ENCODE assay signal across 27 mouse cellular contexts in genomic region chr6:86839089-86839488, GRCm38 (mm10). TPM values are rescaled to one million over a fixed set of nuclear protein-coding genes. Genes with fewer than 3 reads are reported as not detected.
A peak's percentile ranks its signal among the peaks of the same experiment; 100 is the strongest.
DNase-seq lines count a peak whose midpoint lies in the region; TF ChIP-seq lines count a peak whose summit lies in the region.
"Had no signal": no experiment of that assay in that cellular context is flagged by ENCODE, and none has a peak within 500 bp of the region (broad histone marks: within the 10 kb centered on the region; RNA-seq: fewer than 3 reads in every experiment).

No protein-coding gene starts in this region.

- H3K4me1 ChIP-seq in ES-E14 (ENCODE audit: control insufficient read depth in 2 of 2, insufficient read depth in 2 of 2, low read length in 2 of 2, poor library complexity in 1 of 2): peaks cover 0 to 4% of the 10 kb centered on the region in 2 experiments; a peak in 1 of 4 replicates
- H3K4me1 ChIP-seq: embryonic facial prominence, embryonic 10.5 days; embryonic facial prominence, embryonic 13.5 days; forebrain, embryonic 12.5 days; forebrain, embryonic 15.5 days; heart, embryonic 12.5 days; heart, embryonic 15.5 days; hindbrain, embryonic 10.5 days; hindbrain, embryonic 13.5 days had no signal

- no peak overlapping the region for H3K27ac ChIP-seq in ES-E14 (ENCODE audit: insufficient read depth, low read depth, low read length, poor library complexity, severe bottlenecking)
- H3K27ac ChIP-seq: embryonic facial prominence, embryonic 10.5 days; embryonic facial prominence, embryonic 13.5 days; forebrain, embryonic 12.5 days; forebrain, embryonic 15.5 days; heart, embryonic 15.5 days; hindbrain, embryonic 10.5 days; hindbrain, embryonic 13.5 days had no signal

- H3K79me2 ChIP-seq in myocyte (ENCODE audit: control insufficient read depth, insufficient read depth): no peaks in the 10 kb centered on the region

- DNase-seq in heart, adult 11 months: peak; percentile 87
- DNase-seq in heart, adult 8-10 months (ENCODE audit: low spot score): no peak
- DNase-seq in ES-E14 (ENCODE audit: low read depth, low spot score) (no peak), ZHBTc4 (ENCODE audit: low read depth, low spot score) (peak; percentile 49)
- DNase-seq in urinary bladder, adult 18-20 months (ENCODE audit: low spot score in 2 of 2): no peak
- no peak for DNase-seq in lung, postnatal 14 days
- DNase-seq in kidney, adult 11 months: no peak
- DNase-seq: adrenal gland, adult 8-10 months; adrenal gland, postnatal 36 days; B cell, adult 2 months; cerebellum, adult 18-20 months; cerebellum, adult 9-10 months; cerebellum, postnatal 14 days; gastrocnemius, postnatal 10 days; gastrocnemius, postnatal 36 days; heart, postnatal 10 days; heart, postnatal 36 days had no signal

- H3K4me3 ChIP-seq in ES-E14 (ENCODE audit: insufficient read depth in 1 of 2, low read depth in 1 of 2, low read length in 2 of 2, poor library complexity in 1 of 2, severe bottlenecking in 1 of 2) (peak overlapping the region in 1 of 2 experiments; percentile 48; a peak in 1 of 4 replicates), myocyte (no peak overlapping the region)
- H3K4me3 ChIP-seq: embryonic facial prominence, embryonic 10.5 days; embryonic facial prominence, embryonic 13.5 days; erythroblast, embryonic 14.5 days; forebrain, embryonic 12.5 days; forebrain, embryonic 15.5 days; heart, embryonic 12.5 days; heart, embryonic 15.5 days; hindbrain, embryonic 10.5 days; hindbrain, embryonic 13.5 days had no signal

- H3K36me3 ChIP-seq in ES-E14 (ENCODE audit: control insufficient read depth, insufficient read depth, low read length, poor library complexity, severe bottlenecking) (peaks cover 3% of the 10 kb centered on the region; the same call in 1 of the 2 replicates), myocyte (ENCODE audit: control insufficient read depth, insufficient read depth) (no peaks in the 10 kb centered on the region)
- H3K36me3 ChIP-seq: embryonic facial prominence, embryonic 10.5 days; embryonic facial prominence, embryonic 13.5 days; forebrain, embryonic 12.5 days; forebrain, embryonic 15.5 days; heart, embryonic 12.5 days; heart, embryonic 15.5 days; hindbrain, embryonic 10.5 days; hindbrain, embryonic 13.5 days had no signal

- H3K4me2 ChIP-seq in myocyte (ENCODE audit: low read depth): peak overlapping the region; percentile 8
- H3K4me2 ChIP-seq: embryonic facial prominence, embryonic 13.5 days; forebrain, embryonic 12.5 days; forebrain, embryonic 15.5 days; heart, embryonic 12.5 days; heart, embryonic 15.5 days; hindbrain, embryonic 13.5 days had no signal

- TF ChIP-seq POLR2A in myocyte (IDR thresholded peaks at IDR 0.05; ENCODE audit: insufficient read length, low read depth): no peak

- no peaks in the 10 kb centered on the region for H3K27me3 ChIP-seq in myocyte (ENCODE audit: control insufficient read depth, insufficient read depth, insufficient read length)
- H3K27me3 ChIP-seq: embryonic facial prominence, embryonic 13.5 days; forebrain, embryonic 12.5 days; forebrain, embryonic 15.5 days; heart, embryonic 12.5 days; heart, embryonic 15.5 days; hindbrain, embryonic 13.5 days had no signal

- no peaks in the 10 kb centered on the region for H3K9me3 ChIP-seq in ES-E14 (ENCODE audit: control insufficient read depth, insufficient read depth, low read depth, low read length)
- H3K9me3 ChIP-seq: embryonic facial prominence, embryonic 10.5 days; embryonic facial prominence, embryonic 13.5 days; forebrain, embryonic 12.5 days; forebrain, embryonic 15.5 days; heart, embryonic 12.5 days; heart, embryonic 15.5 days; hindbrain, embryonic 10.5 days; hindbrain, embryonic 13.5 days had no signal

- in situ Hi-C loops in ES-E14 (cut with MboI; ENCODE audit: low sequenced_read_pairs in 2 of 2, unreplicated experiment in 2 of 2): no loop called here

- H3ac ChIP-seq in myocyte (ENCODE audit: control insufficient read depth, insufficient read length): no peak overlapping the region

- H3K9ac ChIP-seq in ES-E14 (ENCODE audit: insufficient read depth, low read depth, low read length, poor library complexity, severe bottlenecking): peak overlapping the region; percentile 6; the same call in 1 of the 2 replicates
- H3K9ac ChIP-seq: embryonic facial prominence, embryonic 13.5 days; forebrain, embryonic 12.5 days; forebrain, embryonic 15.5 days; heart, embryonic 12.5 days; heart, embryonic 15.5 days; hindbrain, embryonic 13.5 days had no signal

TF ChIP-seq in ES-E14, 5 proteins besides CTCF, POLR2A, EP300 and RAD21:
- TF ChIP-seq MAFK (IDR thresholded peaks at IDR 0.05; ENCODE audit: insufficient read depth, low read depth, low read length) (no peak), CHD2 (IDR thresholded peaks at IDR 0.05; ENCODE audit: low read depth, low read length) (no peak), ZNF384 (IDR thresholded peaks at IDR 0.05; ENCODE audit: low read depth, low read length) (no peak), ZC3H11A (IDR thresholded peaks at IDR 0.05; ENCODE audit: borderline replicate concordance, low read depth, low read length) (no peak), HCFC1 (IDR thresholded peaks at IDR 0.05; ENCODE audit: borderline replicate concordance, insufficient read depth, low read length) (no peak)

TF ChIP-seq in myocyte, 11 proteins besides CTCF, POLR2A, EP300 and RAD21:
- TF ChIP-seq MYOD1 (IDR thresholded peaks at IDR 0.05; ENCODE audit: control insufficient read depth in 1 of 3, insufficient read length in 2 of 3, low read depth in 2 of 3) (no peak), MYOG (IDR thresholded peaks at IDR 0.05; ENCODE audit: control insufficient read depth in 1 of 3, insufficient read depth in 1 of 3, insufficient read length in 2 of 3, low read depth in 2 of 3) (no peak)

RNA-seq across cellular contexts. Expression of gene Aak1, which starts 10.2 kb away (rescaled TPM):
- total RNA-seq in heart, adult 8-10 months (2022): 10 to 100 TPM; 75.9 to 93.5 (median 92.3) TPM
- total RNA-seq in ES-E14 (2012; rRNA removed): 17.5 and 20.0 TPM in 2 replicates
- polyA plus RNA-seq in myocyte (2012; fragmentation: generic; extraction: Trizol): 11.5 TPM

RNA-seq across cellular contexts. Expression of gene Anxa4, which starts 45.7 kb away (rescaled TPM):
- total RNA-seq in heart, adult 8-10 months (2022): 10 to 100 TPM; 29.2 to 41.0 (median 37.3) TPM
- total RNA-seq in ES-E14 (2012; rRNA removed): 14.0 and 22.1 TPM in 2 replicates
- polyA plus RNA-seq in myocyte (2012; fragmentation: generic; extraction: Trizol): 72.5 TPM
- polyA plus RNA-seq: erythroblast, embryonic 14.5 days had no signal

Comparison
In these comparisons a context has a peak if more than half of its experiments do, and no peak if none do; other contexts are left out.
1. DNase-seq: peak in heart, adult 11 months (single experiment) and ZHBTc4 (single experiment); none in heart, adult 8-10 months (single experiment), ES-E14 (single experiment), urinary bladder, adult 18-20 months (0 of 2), lung, postnatal 14 days (single experiment) and kidney, adult 11 months (single experiment).